Mouse (Mus musculus) layer of hippocampus, adult 9-10 months (tissue): Measurements from ENCODE around the gene Cdc34.

ENCODE experiments used
- DNase-seq: peaks from one replicate; pipeline ENCODE4 v3.0.0; 2022; ENCODE audit warnings: low spot score

The Cdc34 gene

GRCm38 (mm10) chr10:79681591-79682245 is at the start of gene Cdc34:
TSS of gene Cdc34 (plus strand) at chr10:79682195.
- peak; percentile 96 for DNase-seq

GRCm38 (mm10) chr10:79633006-79633777 is 48.8 kb upstream of the Cdc34 start:
- no peak for DNase-seq

- DNase-seq = no peak
Observed at GRCm38 (mm10) chr10:79636287-79636686, 45.7 kb upstream of the Cdc34 start.

GRCm38 (mm10) chr10:79637128-79638110 is 44.6 kb upstream of the Cdc34 start, which contains the start of gene Shc2:
TSS of gene Shc2 (minus strand) at chr10:79637918.
- no peak for DNase-seq

- DNase-seq = no peak
Observed at GRCm38 (mm10) chr10:79638486-79639204, 43.4 kb upstream of the Cdc34 start.

- DNase-seq = no peak
Observed at GRCm38 (mm10) chr10:79645711-79646110, 36.3 kb upstream of the Cdc34 start, which contains the start of gene Odf3l2. TSS of gene Odf3l2 (minus strand) at chr10:79645738.

- peak; percentile 74 for DNase-seq
Observed at GRCm38 (mm10) chr10:79649070-79649751, 32.8 kb upstream of the Cdc34 start.

- DNase-seq = no peak
Observed at GRCm38 (mm10) chr10:79652789-79653188, 29.2 kb upstream of the Cdc34 start.

GRCm38 (mm10) chr10:79654946-79655395 is 27.0 kb upstream of the Cdc34 start:
- DNase-seq = peak; percentile 49

GRCm38 (mm10) chr10:79658829-79659228 is 23.2 kb upstream of the Cdc34 start:
- no peak for DNase-seq

GRCm38 (mm10) chr10:79660298-79660697 is 21.7 kb upstream of the Cdc34 start:
- no peak for DNase-seq

- DNase-seq = no peak
Observed at GRCm38 (mm10) chr10:79661861-79662260, 20.1 kb upstream of the Cdc34 start.

GRCm38 (mm10) chr10:79664131-79664665 is 17.8 kb upstream of the Cdc34 start, which contains the start of gene Madcam1:
TSS of gene Madcam1 (plus strand) at chr10:79664559.
- no peak for DNase-seq

GRCm38 (mm10) chr10:79665051-79665450 is 16.9 kb upstream of the Cdc34 start:
- no peak for DNase-seq

GRCm38 (mm10) chr10:79666493-79666892 is 15.5 kb upstream of the Cdc34 start:
- DNase-seq = no peak

GRCm38 (mm10) chr10:79668076-79668475 is 13.9 kb upstream of the Cdc34 start:
- DNase-seq = no peak

- peak; percentile 97 for DNase-seq
Observed at GRCm38 (mm10) chr10:79668771-79669575, 13.0 kb upstream of the Cdc34 start, which contains the start of gene Tpgs1. TSS of gene Tpgs1 (plus strand) at chr10:79669369.

GRCm38 (mm10) chr10:79669576-79670057 is 12.4 kb upstream of the Cdc34 start:
- no peak for DNase-seq
